Mouse (Mus musculus): ENCODE results near the gene Gm5926. TPM values are rescaled to one million over a fixed set of nuclear protein-coding genes. Genes with fewer than 3 reads are reported as not detected.

The Gm5926 gene
- not detected for polyA plus RNA-seq (2014; fragmentation: Illumina TruSeq; extraction: RNeasy Lipid Tissue Mini Kit (QIAGEN cat#74804); ENCODE audit: low read depth, low replicate concordance)

DNA sequence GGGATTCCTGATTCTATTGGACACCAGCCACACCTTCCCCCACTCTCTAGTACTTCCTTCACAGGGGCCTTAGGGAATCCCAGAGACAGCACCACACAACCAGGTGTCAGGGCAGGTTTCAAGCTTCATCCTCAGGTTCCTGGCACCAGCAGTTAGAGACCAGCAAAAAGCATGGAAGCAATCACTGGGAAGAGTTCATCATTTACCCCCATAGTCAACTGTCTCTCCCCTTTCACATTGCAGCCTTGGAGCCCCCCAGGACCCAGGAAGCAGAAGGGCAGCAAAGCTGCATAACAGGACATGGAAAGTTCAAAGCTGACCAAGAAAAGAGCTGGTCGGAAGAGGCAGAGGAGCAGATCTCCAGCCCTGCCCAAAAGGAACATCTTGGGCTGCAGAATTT, at the start of gene Gm5926:
Gm5926 (plus strand) TSS at position 301 of the 400 bp plus-strand sequence.

Other genes starting within 250 kb of the Gm5926 start
- not detected for gene Btbd35f1, start 90.7 kb upstream of the Gm5926 start, polyA plus RNA-seq (2014; fragmentation: Illumina TruSeq; extraction: RNeasy Lipid Tissue Mini Kit (QIAGEN cat#74804); ENCODE audit: low read depth, low replicate concordance)
- gene Btbd35f21, start 75.4 kb downstream of the Gm5926 start, polyA plus RNA-seq (2014; fragmentation: Illumina TruSeq; extraction: RNeasy Lipid Tissue Mini Kit (QIAGEN cat#74804); ENCODE audit: low read depth, low replicate concordance), result not detected
- gene Btbd35f30, start 243.9 kb downstream of the Gm5926 start, polyA plus RNA-seq (2014; fragmentation: Illumina TruSeq; extraction: RNeasy Lipid Tissue Mini Kit (QIAGEN cat#74804); ENCODE audit: low read depth, low replicate concordance), result not detected